Mouse (Mus musculus) spleen, adult 2 months (tissue): ENCODE data around the gene Acp5.

ENCODE experiments used
- CTCF ChIP-seq: fragments of 200-500 bp; IDR thresholded peaks from 2 replicates; pipeline ENCODE4 v1.5.1; 2011; ENCODE audit warnings: mild to moderate bottlenecking, inconsistent platforms; ENCODE audit not compliant: insufficient read depth, insufficient read length, insufficient replicate concordance; ENCODE audit errors: extremely low read depth
- POLR2A ChIP-seq: fragments of 200-500 bp; IDR thresholded peaks from 2 replicates; pipeline ENCODE4 v1.6.1; 2011; ENCODE audit warnings: low read depth, low read length, inconsistent platforms

GRCm38 (mm10) chr9:22169327-22169726 is 33.8 kb upstream of the Acp5 start:
- TF ChIP-seq CTCF (no peak), POLR2A (no peak)
